Mouse (Mus musculus) left cerebral cortex, adult 8-10 months (tissue): ENCODE measurements around the gene Mms22l. TPM values are rescaled to one million over a fixed set of nuclear protein-coding genes. Genes with fewer than 3 reads are reported as not detected.
"Not testable (repeated sequence)": the region's sequence is repeated elsewhere in the genome, so short reads cannot be mapped to it uniquely, and the experiment has no call there.

ENCODE experiments used
- DNase-seq, 2 experiments: peaks; one replicate each; pipeline ENCODE4 v3.0.0; 2022; ENCODE audit warnings: low spot score in 2 of 2
- total RNA-seq, 4 experiments: library from RNA; stranded (reverse); gene quantifications; 2 replicates each; pipeline ENCODE4 v1.2.4; 2022

The Mms22l gene
- total RNA-seq, 4 experiments from 2014 or later: 0.95 to 6.0 (median 1.2) TPM

DNA sequence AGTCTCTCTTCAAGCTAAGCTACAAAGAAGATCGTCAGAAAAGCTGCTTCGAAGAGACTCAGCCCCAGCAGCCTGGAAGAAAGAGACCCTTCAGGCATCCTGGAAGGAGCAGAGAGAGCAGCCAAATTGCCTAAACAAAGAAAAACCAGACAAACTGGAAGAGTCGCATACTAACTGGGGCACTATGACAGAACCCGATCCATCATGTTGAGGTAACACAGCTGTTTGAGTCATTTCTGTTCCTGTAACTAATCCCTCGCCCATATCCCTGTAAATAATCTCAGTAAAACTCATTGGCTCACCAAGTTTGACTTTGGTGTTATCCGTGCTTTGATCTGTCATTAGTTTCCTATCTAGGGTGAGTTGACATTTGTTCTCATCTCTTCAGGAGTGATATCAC lies 123.8 kb downstream of the Mms22l start:
- DNase-seq: no peak

DNA sequence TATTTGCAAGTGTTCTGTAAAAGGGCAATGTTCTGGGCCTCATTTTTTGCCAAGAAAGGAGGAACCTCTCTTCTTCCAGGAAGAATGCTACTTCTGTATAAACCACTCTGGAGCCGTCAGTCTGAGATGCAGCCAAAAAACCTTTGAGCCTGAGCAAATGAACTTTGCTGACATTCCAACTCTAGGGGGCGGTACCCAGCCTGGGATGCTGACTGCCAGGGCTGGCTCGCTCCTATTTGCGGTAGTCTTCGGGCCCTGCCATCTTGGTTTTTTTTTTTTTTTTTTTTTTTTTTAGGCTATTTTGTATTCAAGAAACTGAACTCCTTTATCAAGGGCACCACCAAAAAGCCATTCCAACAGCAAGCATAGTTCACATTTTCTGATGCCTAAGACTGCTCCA lies 124.2 kb downstream of the Mms22l start:
- DNase-seq: no peak

DNA sequence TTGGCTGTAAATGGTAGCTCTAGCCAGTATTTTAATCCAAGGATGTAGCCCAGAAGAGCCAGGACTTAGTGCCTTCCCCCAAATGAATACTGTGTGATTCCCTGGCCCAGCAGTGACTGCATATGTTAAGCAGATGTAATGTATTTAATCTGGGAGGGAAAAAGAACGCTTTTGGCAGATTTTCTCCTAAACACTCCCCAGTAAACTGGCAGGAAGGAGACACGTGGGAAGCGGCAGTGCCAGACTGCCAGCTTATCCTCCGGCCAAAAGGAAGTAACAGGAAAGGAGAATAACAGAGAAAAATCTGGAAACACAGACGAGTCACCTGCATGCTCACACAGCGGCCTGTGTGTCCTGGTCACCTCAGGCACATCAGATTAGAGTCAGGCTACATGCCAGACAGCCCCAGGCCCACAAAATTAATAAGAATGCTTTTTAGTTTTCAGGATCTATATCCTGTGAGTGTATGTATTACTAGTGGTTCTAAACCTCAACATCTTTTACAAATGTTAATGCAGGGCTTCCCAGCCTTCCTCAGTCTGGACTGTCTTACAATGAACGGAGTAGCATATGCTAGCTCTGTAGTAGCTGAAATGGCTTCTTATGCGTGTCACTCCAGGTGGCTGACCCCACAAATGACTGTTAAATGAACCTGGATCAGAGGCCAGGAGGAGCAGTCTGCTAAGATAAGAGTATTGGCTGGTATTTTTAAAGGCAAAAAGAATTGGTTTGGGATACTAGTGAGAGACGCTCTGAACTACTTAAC lies 125.4 kb downstream of the Mms22l start:
- peak in 1 of 2 experiments; percentile 54 for DNase-seq

DNA sequence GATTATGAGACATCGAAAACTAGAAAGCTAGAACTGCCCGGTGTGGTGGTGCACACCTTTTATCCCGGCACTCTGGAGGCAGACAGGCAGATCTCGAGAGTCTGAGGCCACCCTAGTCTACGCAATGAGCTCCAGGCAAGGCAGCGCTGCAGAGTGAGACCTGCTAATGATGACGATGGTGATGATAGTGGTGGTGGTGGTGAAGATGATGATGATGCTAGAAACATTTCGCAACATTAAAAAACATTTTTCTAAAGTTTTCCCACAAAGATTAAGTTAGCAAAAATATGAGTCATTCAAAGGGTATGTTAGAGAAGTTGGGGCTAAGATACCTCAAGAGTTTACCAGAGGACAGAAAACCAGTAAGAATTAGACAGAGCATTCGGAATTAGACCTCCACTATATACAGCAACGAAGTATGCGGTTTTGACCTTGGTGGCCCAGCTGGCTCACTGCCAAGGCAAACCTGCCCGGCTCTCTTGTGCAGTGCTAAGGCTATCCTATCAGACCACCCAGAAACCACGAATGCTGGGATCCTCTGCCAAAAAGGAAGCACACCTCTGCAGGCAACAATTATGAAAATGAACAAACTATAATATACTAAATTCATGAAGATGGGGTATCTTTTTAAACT lies 129.8 kb downstream of the Mms22l start:
- no peak for DNase-seq

DNA sequence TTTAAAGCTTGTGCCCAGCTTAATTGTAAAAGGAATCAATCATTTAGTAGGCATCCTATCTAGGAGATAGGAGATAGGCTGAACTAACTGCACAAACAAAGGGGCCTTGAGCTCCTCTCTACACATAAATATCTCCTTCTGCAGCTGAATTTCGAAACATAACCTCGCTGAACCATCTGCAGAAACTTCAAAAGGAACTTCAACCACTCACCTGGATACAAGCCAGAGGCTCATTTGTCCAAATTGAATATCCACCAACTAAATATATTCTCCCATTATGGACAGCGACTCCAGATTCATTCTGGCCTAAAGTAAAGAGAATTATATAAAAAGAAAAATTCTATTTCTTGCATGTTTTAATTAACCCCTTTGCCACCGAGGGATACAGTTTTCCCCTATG lies 130.4 kb downstream of the Mms22l start:
- no peak for DNase-seq

DNA sequence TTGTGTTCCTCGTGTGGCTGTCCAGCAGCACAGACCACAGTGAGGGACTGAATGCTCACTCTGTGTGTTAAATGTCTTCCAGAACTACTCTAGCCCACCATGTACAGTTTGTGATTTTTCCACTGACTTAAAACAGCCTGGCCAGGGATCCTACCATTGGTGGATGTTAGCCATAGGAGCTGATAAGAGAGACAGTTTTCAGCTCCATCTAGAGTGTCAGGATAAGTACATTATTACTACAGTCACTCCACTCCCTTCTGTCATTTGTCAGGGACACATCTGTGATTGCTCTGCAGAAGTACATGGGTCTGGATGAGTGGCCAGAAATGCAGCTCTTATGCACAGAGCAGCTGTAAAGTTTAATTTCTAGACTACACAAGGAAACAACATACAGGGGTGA lies 131.6 kb downstream of the Mms22l start:
- DNase-seq: no peak

DNA sequence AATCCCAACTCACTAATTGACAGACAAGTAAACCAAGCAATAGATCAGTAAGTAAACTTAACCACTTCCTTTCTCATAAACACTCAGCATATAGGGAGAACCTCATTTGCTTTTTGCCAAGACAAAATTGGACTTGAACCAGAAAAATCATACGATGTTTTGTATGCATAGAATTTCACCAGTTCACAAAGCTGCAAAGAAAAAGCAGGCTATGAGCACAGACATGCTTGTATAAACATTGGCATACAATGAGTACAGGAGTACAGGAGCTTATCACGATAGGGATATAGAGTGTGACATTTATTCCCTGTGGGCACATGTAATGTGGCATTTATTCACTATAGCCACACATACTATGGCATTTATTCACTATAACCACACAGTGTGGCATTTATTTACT lies 134.2 kb downstream of the Mms22l start:
- DNase-seq: no peak

DNA sequence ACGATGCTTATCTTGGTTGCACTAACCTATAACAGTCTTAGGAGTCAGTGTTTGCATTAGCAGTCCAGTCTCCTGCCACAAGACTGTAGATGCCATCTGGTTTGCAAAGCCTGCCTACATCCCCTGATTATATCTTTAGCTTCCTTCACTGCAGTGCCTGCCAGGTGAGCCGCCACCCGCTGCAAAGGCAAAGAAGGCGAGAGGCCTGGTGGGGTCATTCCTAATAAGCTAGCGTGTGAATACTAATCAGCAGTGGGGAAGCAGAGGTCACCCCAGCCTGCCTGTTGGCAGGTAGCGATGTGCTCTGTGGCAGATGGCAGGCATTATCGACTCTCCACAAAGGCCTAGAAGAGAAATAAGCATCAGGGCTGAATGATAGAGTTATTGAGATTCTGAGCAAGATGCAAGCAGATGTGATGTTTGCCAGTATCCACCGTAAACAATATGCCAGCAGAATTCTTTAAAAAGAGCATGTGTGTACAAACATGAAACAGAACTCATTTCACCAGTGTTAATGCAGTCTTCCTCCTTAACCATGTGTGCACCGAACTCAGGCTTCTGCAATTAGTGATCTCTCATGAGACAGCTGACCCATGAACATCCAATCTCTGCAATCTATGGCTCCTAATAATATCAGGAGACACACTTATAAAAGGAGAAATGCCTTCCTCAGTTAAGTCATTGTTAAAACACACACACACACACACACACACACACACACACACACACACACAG lies 135.1 kb downstream of the Mms22l start:
- no peak for DNase-seq

DNA sequence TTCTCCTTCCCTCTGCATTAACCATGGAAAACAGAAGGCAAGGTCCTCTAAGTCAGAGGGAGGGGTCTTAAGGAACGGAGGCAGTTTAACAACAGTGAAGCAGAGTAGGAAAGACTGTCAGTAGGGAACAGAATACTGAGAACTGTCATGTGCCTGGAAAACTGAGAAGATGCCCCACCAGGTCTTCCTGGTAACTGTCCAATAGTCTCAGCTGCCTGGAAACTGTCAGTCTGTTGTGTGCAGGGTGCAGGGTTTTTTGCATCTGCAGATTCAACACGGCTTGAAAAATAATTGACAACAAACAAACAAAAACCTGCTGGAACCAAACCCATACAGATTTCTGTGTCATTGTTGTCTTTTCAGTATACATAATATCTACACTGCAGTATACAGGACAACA lies 146.1 kb downstream of the Mms22l start:
- no peak for DNase-seq

DNA sequence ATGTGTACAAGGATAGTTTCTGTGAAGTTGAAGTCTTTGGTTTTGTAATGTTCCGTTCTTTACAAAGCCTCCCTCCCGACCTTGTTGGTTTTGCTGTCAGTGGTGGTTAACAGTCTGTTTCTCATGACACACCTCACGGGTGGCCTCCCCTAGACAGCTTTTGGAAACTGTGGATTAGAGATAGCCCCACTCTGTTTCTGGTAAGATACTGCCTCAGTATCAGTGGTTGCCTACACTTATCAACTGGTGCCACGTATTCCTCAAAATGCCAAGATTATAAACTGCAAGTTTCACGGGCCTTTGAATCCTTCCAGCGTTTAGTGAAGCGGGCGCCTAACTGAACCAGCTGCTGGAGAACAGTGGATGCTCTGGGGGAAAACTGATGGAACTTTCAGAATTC lies 148.5 kb downstream of the Mms22l start:
- DNase-seq: not testable (repeated sequence)
